Mouse (Mus musculus): ENCODE data around the gene Slc27a4.
A peak's percentile ranks its signal among the peaks of the same experiment; 100 is the strongest.
"Not testable (repeated sequence)": the region's sequence is repeated elsewhere in the genome, so short reads cannot be mapped to it uniquely, and the experiment has no call there.

The Slc27a4 gene

GRCm38 (mm10) chr2:29802075-29802826 is at the start of gene Slc27a4:
Gene Slc27a4, plus strand, starts transcription at chr2:29802634.
- DNase-seq: peak; percentile 95

- no peak for DNase-seq
These were observed 46.7 kb upstream of the Slc27a4 start for GRCm38 (mm10) chr2:29755693-29756092.

- DNase-seq: peak; percentile 37
These were observed 37.6 kb upstream of the Slc27a4 start for GRCm38 (mm10) chr2:29764831-29765230.

- no peak for DNase-seq
These were observed 34.3 kb upstream of the Slc27a4 start for GRCm38 (mm10) chr2:29767976-29768709.

GRCm38 (mm10) chr2:29768901-29769300 is 33.5 kb upstream of the Slc27a4 start:
- no peak for DNase-seq

GRCm38 (mm10) chr2:29770162-29770561 is 32.3 kb upstream of the Slc27a4 start:
- no peak for DNase-seq

- DNase-seq: no peak
These were observed 30.6 kb upstream of the Slc27a4 start for GRCm38 (mm10) chr2:29771611-29772461.

GRCm38 (mm10) chr2:29773323-29773722 is 29.1 kb upstream of the Slc27a4 start:
- DNase-seq: no peak

GRCm38 (mm10) chr2:29781256-29781655 is 21.2 kb upstream of the Slc27a4 start:
- not testable (repeated sequence) for DNase-seq

- no peak for DNase-seq
These were observed 18.1 kb upstream of the Slc27a4 start for GRCm38 (mm10) chr2:29784290-29784689.

- peak; percentile 94 for DNase-seq
These were observed 15.1 kb upstream of the Slc27a4 start, which contains the start of gene Coq4 for GRCm38 (mm10) chr2:29787104-29787917. Gene Coq4, plus strand, starts transcription at chr2:29787493.

- peak; percentile 87 for DNase-seq
These were observed 14.3 kb upstream of the Slc27a4 start, which contains the start of gene Trub2 for GRCm38 (mm10) chr2:29787937-29788681. Gene Trub2, minus strand, starts transcription at chr2:29788502.

GRCm38 (mm10) chr2:29792772-29793487 is 9.5 kb upstream of the Slc27a4 start:
- DNase-seq: no peak

GRCm38 (mm10) chr2:29802827-29803201 is 380 bp downstream of the Slc27a4 start:
- DNase-seq: no peak

- no peak for DNase-seq
These were observed 982 bp downstream of the Slc27a4 start for GRCm38 (mm10) chr2:29803400-29803831.

GRCm38 (mm10) chr2:29815678-29816371 is 13.4 kb downstream of the Slc27a4 start:
- no peak for DNase-seq

GRCm38 (mm10) chr2:29817426-29818232 is 15.2 kb downstream of the Slc27a4 start:
- DNase-seq: peak; percentile 86

GRCm38 (mm10) chr2:29819363-29819762 is 16.9 kb downstream of the Slc27a4 start:
- DNase-seq: no peak

Data from layer of hippocampus, adult 9-11 months (tissue).